Comparison of ENCODE assay signal across 9 mouse cellular contexts in the genomic region with DNA sequence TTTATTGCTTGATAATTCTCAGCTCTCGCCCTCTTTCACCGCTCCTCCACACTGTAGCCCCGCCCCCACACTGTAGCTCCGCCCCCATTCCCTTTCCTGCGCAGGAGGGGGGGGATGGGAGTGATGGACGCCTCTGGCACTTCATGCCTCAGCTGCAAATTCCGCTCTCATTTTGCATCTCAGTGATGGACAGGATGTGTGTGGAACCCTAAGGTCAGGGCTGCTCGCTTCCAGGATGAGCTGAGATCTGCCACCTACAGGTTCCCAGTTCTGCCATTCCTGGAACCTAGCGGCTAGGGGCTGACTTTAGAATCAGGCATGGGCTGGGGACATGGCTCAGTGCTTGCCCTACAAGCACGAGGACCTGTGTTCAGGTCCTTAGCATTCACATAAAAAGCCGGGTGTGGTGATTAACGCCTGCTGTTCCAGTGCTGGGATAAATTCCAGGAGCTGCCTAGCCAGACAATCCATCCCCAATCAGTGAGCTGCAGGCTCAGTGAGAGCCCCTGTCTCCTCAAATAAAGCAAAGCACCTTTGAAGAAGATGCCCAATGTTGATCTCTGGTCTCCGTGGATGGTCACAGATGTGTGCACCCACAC. TPM values are rescaled to one million over a fixed set of nuclear protein-coding genes. Genes with fewer than 3 reads are reported as not detected.
DNase-seq lines count a peak whose midpoint lies in the region; ATAC-seq and TF ChIP-seq lines count a peak whose summit lies in the region.
"Had no signal": no experiment of that assay in that cellular context is flagged by ENCODE, and none has a peak within 500 bp of the region (broad histone marks: within the 10 kb centered on the region; RNA-seq: fewer than 3 reads in every experiment).

No protein-coding gene starts in this region.

- peak; percentile 66 for DNase-seq in gastrocnemius, adult 2 months
- no peak for DNase-seq in gastrocnemius, postnatal 4 days (ENCODE audit: low spot score in 2 of 2)
- DNase-seq in brain, embryonic 14.5 days (ENCODE audit: low read depth) = peak; percentile 67
- peak; percentile 65 for DNase-seq in midbrain, embryonic 10.5 days (ENCODE audit: low spot score)
- DNase-seq in spleen, postnatal 36 days (ENCODE audit: low spot score in 2 of 2) = no peak
- DNase-seq in gastrocnemius, postnatal 36 days = no peak
- DNase-seq in frontal cortex, postnatal 36 days (ENCODE audit: low spot score in 2 of 2) = no peak

- peaks cover 51% of the 10 kb centered on the region for H3K4me1 ChIP-seq in hindbrain, embryonic 13.5 days (replicated peaks)
- peaks cover 81% of the 10 kb centered on the region for H3K4me1 ChIP-seq in midbrain, embryonic 10.5 days

- peak overlapping the region; percentile 66 for H3K4me3 ChIP-seq in gastrocnemius, adult 2 months
- no peak overlapping the region for H3K4me3 ChIP-seq in hindbrain, embryonic 13.5 days
- H3K4me3 ChIP-seq in midbrain, embryonic 10.5 days = peak overlapping the region; percentile 28

- no peak for TF ChIP-seq CTCF in gastrocnemius, adult 2 months (IDR thresholded peaks at IDR 0.05)
- TF ChIP-seq CTCF in brain, embryonic 14.5 days (IDR thresholded peaks at IDR 0.05; ENCODE audit: borderline replicate concordance, extremely low read depth, insufficient read depth, insufficient read length) = no peak

- intact Hi-C loops in gastrocnemius, adult 2 months (cut with DNase I) = no loop called here
- intact Hi-C loops in gastrocnemius, postnatal 36 days (cut with DNase I) = no loop called here

- H3K27ac ChIP-seq in gastrocnemius, adult 2 months = peak overlapping the region; percentile 76; the same call in 1 of the 2 replicates
- peak overlapping the region; percentile 40; the same call in 1 of the 2 replicates for H3K27ac ChIP-seq in hindbrain, embryonic 13.5 days
- H3K27ac ChIP-seq in midbrain, embryonic 10.5 days (replicated peaks) = peak overlapping the region; percentile 50; the same call in 1 of the 2 replicates

- no peak for ATAC-seq in hindbrain, embryonic 13.5 days (ENCODE audit: low FRiP score)

- H3K36me3 ChIP-seq in hindbrain, embryonic 13.5 days = no peaks in the 10 kb centered on the region
- H3K36me3 ChIP-seq in midbrain, embryonic 10.5 days = no peaks in the 10 kb centered on the region

- H3K4me2 ChIP-seq in hindbrain, embryonic 13.5 days = 0 out of 2 replicates have a peak overlapping the region, but pooled peaks have one; percentile 10

- no peak overlapping the region for H3K9ac ChIP-seq in hindbrain, embryonic 13.5 days

- no peaks in the 10 kb centered on the region for H3K9me3 ChIP-seq in hindbrain, embryonic 13.5 days
- H3K9me3 ChIP-seq in midbrain, embryonic 10.5 days (replicated peaks) = no peaks in the 10 kb centered on the region

- peaks cover 29% of the 10 kb centered on the region for H3K27me3 ChIP-seq in hindbrain, embryonic 13.5 days
- H3K27me3 ChIP-seq in midbrain, embryonic 10.5 days (ENCODE audit: low read depth, poor library complexity, severe bottlenecking) = peaks cover 79% of the 10 kb centered on the region
- H3K27me3 ChIP-seq: CH12.LX had no signal

- WGBS in hindbrain, embryonic 13.5 days = 8% methylated on average over 13 of the region's 13 CpGs
- WGBS in midbrain, embryonic 10.5 days = 11% methylated on average over 13 of the region's 13 CpGs

- no peak for TF ChIP-seq POLR2A in brain, embryonic 14.5 days (IDR thresholded peaks at IDR 0.05; ENCODE audit: borderline replicate concordance, extremely low read depth, insufficient read depth, insufficient read length, poor library complexity, severe bottlenecking)

RNA-seq across cellular contexts. Expression of a gene that starts 47.4 kb away (rescaled TPM):
- total RNA-seq in gastrocnemius, adult 2 months (2021) = 10 to 100 TPM; 18.5 to 24.8 TPM
- 10 to 100 TPM; 33.0 to 34.2 TPM for total RNA-seq in gastrocnemius, postnatal 4 days (2021)
- polyA plus RNA-seq in brain, embryonic 14.5 days (2012; rRNA removed) = 54.3 and 82.0 TPM in 2 replicates
- polyA plus RNA-seq in hindbrain, embryonic 13.5 days (2015; fragmentation: Nextera tagmentation; extraction: Ambion mirVana) = 24.9 and 27.3 TPM in 2 replicates
- 9.4 and 12.4 TPM in 2 replicates for polyA plus RNA-seq in midbrain, embryonic 10.5 days (2016; fragmentation: Nextera tagmentation; extraction: Ambion mirVana)
- total RNA-seq in gastrocnemius, postnatal 36 days (2021) = 10 to 100 TPM; 15.0 to 19.6 TPM

Comparison
In these comparisons a context has a peak if more than half of its experiments do, and no peak if none do; other contexts are left out.
1. DNase-seq: peak in gastrocnemius, adult 2 months (single experiment), brain, embryonic 14.5 days (single experiment) and midbrain, embryonic 10.5 days (single experiment); none in gastrocnemius, postnatal 4 days (0 of 2), spleen, postnatal 36 days (0 of 2), gastrocnemius, postnatal 36 days (0 of 2) and frontal cortex, postnatal 36 days (0 of 2).
2. Peak in every context shown above with its lines, with median percentiles within 50 percentile points of each other: H3K27ac ChIP-seq.